Mouse (Mus musculus) testis, postnatal 10 days (tissue): Measurements from ENCODE around the gene Ccdc173.
"Not testable (repeated sequence)": the region's sequence is repeated elsewhere in the genome, so short reads cannot be mapped to it uniquely, and the experiment has no call there.

ENCODE experiments used
- DNase-seq: peaks from one replicate; pipeline ENCODE4 v3.0.0; 2021; ENCODE audit warnings: low spot score

The Ccdc173 gene

GRCm38 (mm10) chr2:69789429-69790069, at the start of gene Ccdc173, which contains the start of gene Phospho2:
Gene Ccdc173 (minus strand): TSS chr2:69789575.
Gene Phospho2 (plus strand): TSS chr2:69789623.
- peak; percentile 99 for DNase-seq

- DNase-seq: peak; percentile 28
These were observed 49.3 kb upstream of the Ccdc173 start for GRCm38 (mm10) chr2:69838707-69839106.

GRCm38 (mm10) chr2:69837996-69838395, 48.6 kb upstream of the Ccdc173 start:
- no peak for DNase-seq

GRCm38 (mm10) chr2:69837244-69837967, 48.0 kb upstream of the Ccdc173 start:
- no peak for DNase-seq

- no peak for DNase-seq
These were observed 40.7 kb upstream of the Ccdc173 start for GRCm38 (mm10) chr2:69830116-69830515.

- DNase-seq: no peak
These were observed 40.3 kb upstream of the Ccdc173 start for GRCm38 (mm10) chr2:69829680-69830079.

- no peak for DNase-seq
These were observed 38.7 kb upstream of the Ccdc173 start for GRCm38 (mm10) chr2:69828031-69828430.

GRCm38 (mm10) chr2:69826380-69826779, 37.0 kb upstream of the Ccdc173 start:
- DNase-seq: no peak

GRCm38 (mm10) chr2:69825898-69826297, 36.5 kb upstream of the Ccdc173 start:
- no peak for DNase-seq

- DNase-seq: peak; percentile 70
These were observed 33.8 kb upstream of the Ccdc173 start for GRCm38 (mm10) chr2:69823129-69823677.

- DNase-seq: peak; percentile 77
These were observed 33.2 kb upstream of the Ccdc173 start for GRCm38 (mm10) chr2:69822361-69823128.

GRCm38 (mm10) chr2:69821711-69822110, 32.3 kb upstream of the Ccdc173 start, which contains the start of gene Klhl23:
Gene Klhl23 (plus strand): TSS chr2:69821944.
- DNase-seq: no peak

GRCm38 (mm10) chr2:69820201-69820600, 30.8 kb upstream of the Ccdc173 start:
- DNase-seq: no peak

GRCm38 (mm10) chr2:69818350-69819085, 29.1 kb upstream of the Ccdc173 start:
- no peak for DNase-seq

GRCm38 (mm10) chr2:69816575-69816974, 27.2 kb upstream of the Ccdc173 start:
- peak; percentile 25 for DNase-seq

GRCm38 (mm10) chr2:69811349-69811748, 22.0 kb upstream of the Ccdc173 start:
- not testable (repeated sequence) for DNase-seq

- DNase-seq: peak; percentile 60
These were observed 20.8 kb upstream of the Ccdc173 start for GRCm38 (mm10) chr2:69810169-69810568.

GRCm38 (mm10) chr2:69804663-69805062, 15.3 kb upstream of the Ccdc173 start:
- not testable (repeated sequence) for DNase-seq

GRCm38 (mm10) chr2:69803756-69804155, 14.4 kb upstream of the Ccdc173 start:
- DNase-seq: no peak

GRCm38 (mm10) chr2:69802911-69803312, 13.5 kb upstream of the Ccdc173 start:
- peak; percentile 86 for DNase-seq

- DNase-seq: no peak
These were observed 1.3 kb upstream of the Ccdc173 start for GRCm38 (mm10) chr2:69790722-69791121.

- DNase-seq: peak; percentile 91
These were observed 910 bp upstream of the Ccdc173 start for GRCm38 (mm10) chr2:69790285-69790684.
